Mouse (Mus musculus): ENCODE measurements around the gene Ubqln1.
A peak's percentile ranks its signal among the peaks of the same experiment; 100 is the strongest.

Ubqln1 gene

DNA sequence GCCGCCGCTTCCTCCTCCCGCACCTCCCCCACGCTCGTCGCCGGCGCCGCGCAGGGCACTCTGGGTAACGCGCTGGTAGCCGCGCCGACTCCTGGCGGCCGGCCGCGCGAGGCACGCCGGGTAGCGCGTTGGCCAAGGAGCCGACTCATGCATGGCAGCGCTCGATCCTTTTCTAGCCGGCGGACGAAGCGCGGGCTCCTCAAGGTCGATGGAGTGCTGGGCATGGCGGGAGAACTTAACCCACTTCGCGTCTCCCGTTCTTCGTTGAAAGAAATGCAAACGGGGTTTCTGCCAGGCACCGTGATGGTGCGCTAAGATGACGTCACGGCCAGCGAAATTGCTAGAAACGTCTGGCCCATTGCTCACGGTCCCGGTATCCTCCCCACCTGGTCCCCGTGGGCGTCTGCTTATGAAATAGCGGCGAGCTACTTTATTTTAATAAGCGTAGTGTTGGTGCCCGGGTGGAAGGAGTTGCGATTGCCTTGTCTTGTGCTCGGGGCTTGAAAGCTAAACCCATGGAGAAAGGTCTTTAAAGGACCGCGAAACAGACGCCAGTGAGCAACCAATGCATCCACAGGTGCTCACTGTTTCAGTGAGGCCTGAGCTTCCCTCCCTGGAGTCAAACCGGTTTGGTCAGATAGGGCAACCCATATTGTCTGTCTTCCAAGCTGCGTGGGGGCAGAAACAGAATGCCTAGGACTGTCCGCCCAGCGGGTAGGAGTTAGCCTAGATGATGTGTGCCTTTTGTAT is at the start of gene Ubqln1:
Ubqln1 (minus strand) TSS at position 62 of the 750 bp plus-strand sequence.
- peak; percentile 75 for DNase-seq (ENCODE audit: low read depth, low spot score)

DNA sequence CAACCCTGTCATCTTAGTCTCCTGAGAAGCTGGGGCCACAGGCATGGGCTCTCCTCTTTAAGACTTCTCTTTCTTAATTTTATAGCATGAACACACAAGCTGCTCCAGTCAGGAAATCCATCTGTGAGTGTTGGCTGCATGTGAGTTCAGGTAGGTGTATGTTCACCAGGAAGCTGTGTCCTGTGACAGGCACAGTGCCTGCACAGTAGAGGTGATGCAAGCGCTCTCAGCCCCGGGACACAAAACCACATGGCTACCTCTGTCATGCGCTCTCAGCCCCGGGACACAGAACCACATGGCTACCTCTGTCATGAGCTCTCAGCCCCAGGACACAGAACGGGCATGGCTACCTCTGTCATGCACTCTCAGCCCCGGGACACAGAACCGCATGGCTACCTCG is 48.1 kb upstream of the Ubqln1 start:
- DNase-seq (ENCODE audit: low read depth, low spot score): no peak

DNA sequence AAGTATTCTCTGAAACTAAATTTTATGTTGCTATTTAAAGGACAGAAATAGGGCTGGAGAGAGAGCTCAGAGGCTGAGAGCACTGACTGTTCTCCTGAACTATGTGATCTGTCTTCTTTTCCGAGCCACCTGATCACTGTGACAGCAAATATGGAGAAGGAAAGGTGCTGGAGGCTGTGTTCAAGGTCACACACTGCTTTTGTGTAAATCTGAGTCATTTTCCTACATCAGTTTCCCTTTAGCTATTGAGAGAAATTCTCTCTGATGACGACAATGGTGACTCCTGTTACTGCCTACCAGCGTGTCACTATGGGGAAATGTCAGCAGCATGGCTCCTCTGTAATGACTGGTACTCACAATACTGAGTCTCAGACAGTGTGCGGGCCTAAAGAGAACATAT is 46.2 kb upstream of the Ubqln1 start:
- DNase-seq (ENCODE audit: low read depth, low spot score): no peak

DNA sequence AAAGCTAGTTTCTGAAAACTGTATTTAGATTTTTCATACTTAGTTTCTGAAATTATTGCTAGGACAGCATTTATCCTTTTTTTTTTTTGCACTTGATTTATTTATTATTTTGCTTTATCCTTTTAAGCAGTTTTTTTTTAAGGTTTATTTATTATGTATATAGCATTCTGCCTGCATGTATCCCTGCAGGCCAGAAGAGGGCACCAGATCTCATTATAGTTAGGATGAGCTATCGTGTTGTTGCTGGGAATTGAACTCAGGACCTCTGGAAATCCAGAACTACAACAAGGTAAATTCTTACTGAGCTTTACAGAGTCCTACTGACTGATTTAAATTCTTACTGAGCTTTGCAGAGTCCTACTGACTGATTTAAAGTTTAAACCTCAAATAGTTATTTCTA is 37.8 kb upstream of the Ubqln1 start:
- no peak for DNase-seq (ENCODE audit: low read depth, low spot score)

DNA sequence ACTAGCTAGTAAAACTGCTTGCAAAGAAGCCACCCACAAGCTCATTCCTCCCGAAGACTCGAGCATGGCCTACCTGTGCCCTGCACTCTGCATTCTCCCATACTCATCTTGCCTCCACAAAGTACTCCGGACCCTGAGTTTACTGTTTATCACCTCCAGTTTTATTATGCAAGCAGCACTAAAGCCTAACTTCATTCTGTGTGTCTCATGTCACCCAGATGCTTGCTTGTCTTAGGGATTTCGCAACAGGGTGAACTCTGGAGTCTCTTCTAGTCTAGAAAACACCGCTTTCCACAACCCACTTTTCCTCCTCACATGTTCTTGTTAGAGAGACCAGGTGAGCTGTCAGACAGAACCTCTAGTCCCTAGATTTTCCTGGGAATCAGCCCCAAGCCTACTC is 33.5 kb upstream of the Ubqln1 start:
- DNase-seq (ENCODE audit: low read depth, low spot score): no peak

DNA sequence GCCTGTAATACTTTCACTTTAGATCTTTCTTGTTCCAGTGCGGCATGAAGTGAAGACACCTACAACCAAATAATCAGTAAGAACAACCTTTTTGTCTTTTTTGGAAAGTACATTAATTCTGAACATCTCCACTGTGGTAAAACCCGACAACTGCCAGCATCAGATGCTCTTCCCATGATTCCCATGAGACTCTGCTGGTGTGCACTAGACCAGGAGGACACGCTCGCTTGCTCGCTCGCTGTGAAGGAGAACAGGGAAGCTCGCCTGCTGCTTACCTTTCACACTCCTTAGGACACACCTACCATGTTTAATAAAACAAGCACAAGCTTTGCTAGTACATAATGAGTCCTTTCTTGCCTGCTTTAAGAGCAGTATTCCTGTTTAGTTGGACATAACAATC is 21.1 kb upstream of the Ubqln1 start:
- DNase-seq (ENCODE audit: low read depth, low spot score): no peak

DNA sequence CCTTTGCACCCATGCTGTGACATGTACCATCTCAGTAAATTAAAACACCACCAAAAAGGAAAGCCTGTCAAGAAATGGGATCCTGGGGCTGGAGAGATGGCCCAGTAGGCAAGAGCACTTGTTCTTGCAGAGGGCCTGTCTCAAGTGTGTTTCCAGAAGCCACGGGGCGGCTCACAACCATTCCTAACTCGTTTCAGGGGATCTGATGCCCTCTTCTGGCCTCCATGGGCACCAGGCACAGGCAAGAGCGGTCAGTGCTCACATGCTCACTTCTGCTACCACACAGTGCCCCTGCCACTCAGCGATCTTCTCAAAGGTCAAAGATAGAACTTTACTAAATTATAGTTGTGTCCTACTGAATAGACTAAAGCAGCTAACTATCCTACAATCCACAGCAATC is 17.2 kb upstream of the Ubqln1 start:
- no peak for DNase-seq (ENCODE audit: low read depth, low spot score)

DNA sequence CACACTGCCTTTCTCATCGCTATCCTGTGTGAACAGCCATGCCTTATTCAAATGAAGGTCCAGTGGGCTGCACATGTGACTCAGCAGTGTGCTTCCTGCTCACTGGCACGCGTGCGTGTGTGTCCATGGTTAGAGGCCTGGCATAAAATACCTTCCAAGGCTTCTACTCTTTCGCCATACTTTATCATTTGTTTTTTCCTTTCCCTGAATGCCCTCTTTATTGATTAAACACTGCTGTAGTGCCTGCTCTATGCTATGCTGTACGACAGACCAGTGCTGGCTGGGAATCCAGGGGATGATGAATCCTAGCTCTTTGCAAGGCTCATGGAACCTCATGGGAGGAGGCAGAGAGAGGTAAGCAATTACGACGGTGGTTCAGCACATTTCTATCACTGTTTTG is 16.6 kb upstream of the Ubqln1 start:
- DNase-seq (ENCODE audit: low read depth, low spot score): no peak

DNA sequence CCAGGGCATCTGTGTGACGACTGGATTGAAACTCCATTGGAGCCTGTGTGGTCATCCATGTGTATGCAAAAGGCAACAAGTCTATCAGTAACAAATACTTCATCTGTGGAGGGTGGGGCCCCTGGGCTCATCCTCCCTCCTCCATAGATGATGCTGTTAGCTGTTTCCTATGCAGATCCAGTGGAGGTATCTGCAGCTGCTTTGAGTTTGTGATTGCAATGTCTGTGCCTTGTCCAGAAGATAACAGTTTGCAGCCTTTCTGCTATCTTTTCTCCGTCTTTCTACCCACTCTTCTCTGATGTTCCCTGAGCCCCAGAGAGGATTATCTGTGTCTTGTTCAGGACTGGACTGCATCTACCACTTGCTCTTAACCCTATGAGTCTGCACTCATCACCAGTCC is 13.2 kb upstream of the Ubqln1 start:
- no peak for DNase-seq (ENCODE audit: low read depth, low spot score)

DNA sequence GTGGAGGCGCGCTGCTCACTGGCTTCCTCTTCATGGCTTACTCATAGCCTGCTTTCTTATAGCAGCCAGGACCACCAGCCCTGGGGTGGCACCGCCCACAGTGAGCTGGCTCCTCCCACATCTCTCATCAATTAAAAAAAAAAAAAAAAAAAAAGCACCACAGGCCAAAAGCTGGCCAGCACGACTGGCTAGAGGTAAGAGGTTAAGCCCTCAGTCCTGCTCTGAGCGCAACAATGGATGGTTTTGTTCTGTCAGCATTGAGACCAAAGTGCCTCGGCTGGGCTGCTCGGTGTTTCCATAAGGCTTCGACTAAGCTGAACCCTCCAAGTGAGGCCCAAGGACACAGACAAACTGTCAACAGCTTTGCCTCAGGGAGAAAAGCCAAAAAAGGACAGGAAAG is 10.2 kb upstream of the Ubqln1 start:
- DNase-seq (ENCODE audit: low read depth, low spot score): no peak

DNA sequence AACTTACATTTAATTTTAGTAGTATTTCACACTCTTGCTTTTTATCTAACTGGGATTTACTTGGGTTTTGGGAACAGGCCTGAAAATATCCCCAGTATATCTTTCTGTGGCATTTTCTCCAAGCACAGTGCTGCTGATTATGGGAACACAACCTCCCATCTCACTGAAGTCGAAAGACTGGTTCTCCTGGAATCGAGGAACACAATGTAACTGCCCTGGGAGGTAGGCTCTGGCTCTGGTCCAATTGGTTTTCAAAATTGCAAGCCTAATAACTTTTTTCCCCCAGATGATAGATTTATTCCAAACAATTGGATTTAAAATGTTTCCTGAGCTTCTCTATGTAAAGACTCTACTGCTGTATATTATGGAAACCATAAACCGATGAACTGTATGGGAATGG is 4.8 kb upstream of the Ubqln1 start:
- no peak for DNase-seq (ENCODE audit: low read depth, low spot score)

DNA sequence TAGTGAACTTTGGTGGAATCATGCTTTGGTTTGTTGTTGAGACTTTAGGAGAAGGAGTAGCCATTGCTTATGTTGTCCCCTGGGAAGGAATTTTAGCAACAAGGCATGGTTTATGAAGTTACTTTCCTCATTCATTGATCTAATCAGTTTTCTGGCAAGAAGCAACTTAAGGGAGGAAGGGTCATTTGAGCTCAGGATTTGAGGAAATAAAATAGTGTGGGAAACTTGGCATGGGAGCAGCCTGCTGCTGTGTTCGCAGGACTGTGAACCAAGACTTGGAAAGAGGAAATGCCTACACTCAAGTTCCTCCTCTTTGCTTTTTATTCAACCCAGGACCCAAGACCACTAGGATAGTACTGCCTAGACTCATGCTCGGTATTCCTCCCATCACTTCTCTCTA is 2.1 kb upstream of the Ubqln1 start:
- no peak for DNase-seq (ENCODE audit: low read depth, low spot score)

DNA sequence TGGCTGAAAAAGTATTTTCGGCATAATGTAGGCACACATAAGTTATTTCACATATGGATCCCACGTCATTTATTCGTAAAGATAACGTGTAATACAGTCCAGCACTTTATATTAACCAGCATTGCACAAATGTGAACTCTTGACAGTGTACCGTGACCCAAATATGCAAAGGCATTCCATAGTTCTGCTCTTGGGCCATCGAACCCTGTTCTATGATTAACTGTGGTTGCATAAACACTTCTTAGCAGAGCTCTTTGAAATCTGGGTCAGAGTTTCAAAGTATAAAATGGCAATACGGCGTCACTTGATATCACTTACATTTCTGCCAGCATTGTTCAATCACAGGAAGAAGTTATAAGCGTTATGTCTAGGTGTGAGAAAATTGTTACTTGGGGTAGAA is 942 bp upstream of the Ubqln1 start:
- no peak for DNase-seq (ENCODE audit: low read depth, low spot score)

DNA sequence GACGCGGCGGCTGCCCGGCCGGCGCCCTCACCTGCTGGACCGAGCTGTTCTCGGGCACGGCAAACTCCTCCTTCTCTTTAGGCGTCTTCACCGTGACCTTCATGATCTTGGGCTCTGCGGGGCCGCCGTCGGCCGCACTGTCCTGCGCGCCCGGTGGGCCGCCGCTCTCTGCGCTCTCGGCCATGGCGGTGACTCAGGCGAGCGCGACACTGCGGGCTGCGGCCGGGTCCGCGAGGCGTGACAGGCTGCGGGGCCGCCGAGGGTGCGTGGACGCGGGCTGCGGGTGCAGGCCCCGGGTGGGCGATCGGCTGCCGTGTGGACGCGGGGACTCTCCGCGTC is 231 bp downstream of the Ubqln1 start:
- no peak for DNase-seq (ENCODE audit: low read depth, low spot score)

DNA sequence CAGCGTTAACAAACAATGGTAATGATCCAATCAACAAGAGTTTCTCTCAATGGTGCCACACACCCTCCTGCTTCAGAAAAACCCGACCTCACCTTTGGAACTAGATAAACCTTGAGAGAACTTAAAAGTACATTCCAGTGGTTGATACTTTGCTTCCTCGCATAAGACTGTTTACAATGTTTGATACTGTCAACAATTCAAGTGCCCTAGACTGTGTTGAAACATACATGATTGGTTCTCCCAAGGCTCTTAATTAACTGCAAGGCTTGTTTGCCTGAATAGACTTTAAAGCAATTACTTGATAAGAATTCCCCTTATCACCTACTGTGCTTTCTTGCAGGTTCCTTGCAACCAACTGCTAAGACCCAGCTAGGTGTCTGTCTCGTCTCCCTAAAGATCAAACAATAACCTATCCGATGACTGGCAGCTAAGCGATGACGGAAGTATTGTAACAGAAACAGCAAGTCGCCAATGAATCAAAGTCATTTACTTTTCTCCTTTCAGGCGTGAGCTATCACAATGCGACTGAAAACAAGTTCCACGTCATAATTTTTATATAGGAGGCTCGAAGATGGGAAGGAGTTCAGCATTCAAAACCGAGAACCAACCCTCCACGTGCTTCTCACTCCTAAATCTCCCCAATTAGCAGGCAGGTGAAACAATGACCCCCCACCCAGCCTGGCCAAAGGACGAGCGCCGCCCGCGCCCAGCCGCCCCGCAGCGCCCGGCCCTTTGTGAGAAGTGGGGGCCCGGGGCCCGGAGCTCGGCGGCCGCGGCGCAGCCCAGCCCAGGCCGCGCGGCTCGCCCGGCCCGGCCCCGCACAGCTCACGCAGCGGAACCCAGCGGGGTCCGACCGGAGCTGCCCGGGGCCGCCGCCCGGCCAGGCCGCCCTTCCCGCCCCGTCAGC is 854 bp downstream of the Ubqln1 start:
- no peak for DNase-seq (ENCODE audit: low read depth, low spot score)

DNA sequence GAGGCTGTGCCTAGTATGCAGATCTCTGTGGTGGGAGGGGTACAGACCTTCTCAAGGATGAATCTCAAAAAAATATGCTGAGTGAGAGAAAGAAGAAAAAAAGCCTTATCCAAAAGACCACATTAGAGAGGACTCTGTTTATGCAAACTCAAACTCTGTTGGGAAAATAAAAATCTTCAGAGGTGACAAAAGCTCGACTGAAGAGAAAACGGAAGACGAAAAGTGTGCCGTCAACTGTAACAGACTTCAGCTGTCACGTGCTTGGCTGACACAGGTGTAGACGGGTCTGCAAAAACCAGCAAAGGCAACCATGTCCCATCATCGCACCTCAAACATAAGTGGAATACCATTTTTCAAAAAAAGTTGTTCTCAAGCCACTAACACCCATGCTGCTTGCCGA is 1.7 kb downstream of the Ubqln1 start:
- no peak for DNase-seq (ENCODE audit: low read depth, low spot score)

DNA sequence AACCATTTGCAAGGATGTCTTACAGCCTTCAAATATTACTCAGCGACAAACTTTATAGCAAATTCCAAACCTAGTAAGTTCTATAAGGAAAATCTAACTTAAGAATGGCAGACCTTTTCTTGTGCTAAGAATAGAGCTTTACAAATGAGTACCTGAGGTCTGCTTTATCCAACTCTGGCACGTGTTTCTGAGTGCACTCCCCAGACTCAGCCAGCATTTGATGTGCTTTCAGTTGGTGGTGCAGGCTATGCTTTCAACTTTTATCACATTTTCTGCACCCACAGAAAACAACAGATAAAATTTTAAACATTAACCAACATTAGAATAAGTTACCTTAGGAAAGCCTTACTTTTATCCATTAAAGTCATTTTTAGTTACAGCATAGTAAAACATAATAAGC is 2.9 kb downstream of the Ubqln1 start:
- no peak for DNase-seq (ENCODE audit: low read depth, low spot score)

DNA sequence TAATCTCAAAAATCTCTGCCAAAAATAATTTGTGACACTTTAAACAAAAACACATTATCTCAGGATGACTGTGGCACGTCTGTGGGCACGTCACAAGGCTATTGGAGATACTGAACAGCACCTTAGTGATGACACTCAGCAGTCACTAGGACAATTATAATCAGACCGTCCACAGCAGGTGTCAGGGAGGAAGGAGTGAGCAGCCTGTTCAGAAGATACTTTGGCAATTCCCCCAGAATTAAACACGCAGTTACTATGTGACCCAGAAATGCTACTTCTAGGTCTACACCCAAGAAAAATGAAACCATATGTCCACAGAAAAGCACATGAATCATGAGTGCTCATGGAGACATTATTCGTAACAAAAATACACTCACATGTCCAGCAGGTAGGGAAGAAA is 5.0 kb downstream of the Ubqln1 start:
- DNase-seq (ENCODE audit: low read depth, low spot score): no peak

DNA sequence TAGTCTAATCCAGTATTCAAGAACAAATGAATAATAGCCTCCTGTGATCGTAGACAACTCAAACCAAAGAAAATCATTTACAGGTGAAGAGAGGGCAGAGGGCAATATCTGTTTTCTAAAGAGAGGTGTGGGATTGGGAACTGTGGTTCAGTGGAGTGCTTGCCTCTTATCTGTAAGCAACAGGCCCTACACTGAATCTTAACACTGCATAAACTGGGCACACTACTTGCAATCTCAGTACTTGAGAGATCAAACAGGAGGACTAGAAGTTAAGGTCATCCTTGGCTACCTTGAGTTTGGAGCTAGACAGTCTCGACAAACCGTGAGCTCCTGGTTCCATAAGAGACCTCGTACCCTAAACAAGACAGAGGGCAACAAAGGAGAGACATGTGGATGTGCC is 9.4 kb downstream of the Ubqln1 start:
- DNase-seq (ENCODE audit: low read depth, low spot score): no peak

DNA sequence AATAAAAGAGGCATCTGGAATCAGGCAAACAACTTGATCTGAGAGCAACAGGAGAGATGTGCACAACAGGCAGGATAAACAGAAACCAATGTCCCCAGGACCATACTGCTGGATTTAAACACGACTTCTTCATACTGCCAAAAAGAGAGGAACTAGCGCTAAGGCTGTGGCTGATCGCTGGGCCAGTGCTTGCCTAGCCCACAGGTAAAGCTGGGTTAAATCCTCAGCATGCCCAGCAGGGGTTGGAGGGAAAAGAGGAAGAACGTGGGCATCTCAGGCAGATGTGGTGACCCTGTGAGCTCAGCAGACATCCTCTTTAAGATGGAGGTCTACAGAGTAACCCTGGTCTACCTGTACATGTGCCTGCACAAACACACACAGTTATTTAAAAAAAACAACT is 10.5 kb downstream of the Ubqln1 start:
- no peak for DNase-seq (ENCODE audit: low read depth, low spot score)

DNA sequence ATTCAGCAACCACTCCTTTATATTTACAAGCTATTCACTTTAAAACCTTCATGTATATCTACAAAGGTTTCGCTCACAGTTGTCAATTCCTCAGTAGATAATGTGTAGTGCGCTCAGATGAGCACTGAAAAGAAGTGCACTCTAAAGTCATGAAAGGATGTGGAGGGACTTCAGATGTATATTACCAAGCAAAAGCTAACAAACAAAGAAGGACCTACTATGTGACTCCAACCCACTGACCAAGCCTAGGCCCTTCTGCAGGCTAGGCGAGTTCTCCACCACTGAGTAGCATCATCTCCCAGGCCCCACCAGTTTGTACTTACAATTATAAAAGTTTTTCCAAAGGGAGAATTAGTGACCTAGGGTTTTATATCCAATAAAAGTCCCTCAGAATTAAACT is 11.3 kb downstream of the Ubqln1 start:
- no peak for DNase-seq (ENCODE audit: low read depth, low spot score)

DNA sequence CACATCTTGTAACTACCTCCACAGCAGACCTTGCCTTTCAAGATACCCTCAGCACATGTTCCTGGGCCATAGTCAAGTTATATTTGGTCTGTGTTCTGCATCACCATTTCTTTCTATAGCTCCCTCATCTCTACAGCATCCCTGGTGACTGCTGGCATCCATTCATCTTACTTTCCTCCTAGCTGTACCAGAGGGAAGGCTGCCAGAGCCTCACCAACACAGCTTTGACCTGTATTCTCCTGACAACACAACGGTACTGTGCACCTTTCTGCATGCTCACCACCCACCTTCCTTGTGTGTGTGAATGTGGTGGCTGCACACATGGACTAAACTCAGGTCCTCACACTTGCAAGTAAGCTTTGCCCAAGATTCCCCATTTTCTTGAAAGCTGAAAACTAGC is 12.6 kb downstream of the Ubqln1 start:
- DNase-seq (ENCODE audit: low read depth, low spot score): no peak

DNA sequence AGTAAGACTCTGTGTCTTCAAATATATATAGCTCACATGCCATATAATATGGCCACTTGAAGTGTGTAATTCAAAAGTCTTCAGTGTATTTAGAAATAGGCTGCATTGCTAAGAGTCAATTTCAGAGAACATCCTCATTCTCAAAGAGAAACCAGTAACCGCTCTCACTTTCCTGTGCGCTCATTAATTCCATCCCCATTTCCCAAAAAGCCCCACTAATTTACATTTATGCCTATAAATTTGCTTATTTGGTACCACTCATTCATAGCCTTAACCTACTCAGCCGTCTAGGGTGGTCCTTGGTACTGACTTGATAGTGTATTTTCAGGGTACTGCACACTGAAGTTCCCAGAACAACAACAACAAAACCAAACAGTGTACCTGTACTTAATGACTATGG is 13.5 kb downstream of the Ubqln1 start:
- no peak for DNase-seq (ENCODE audit: low read depth, low spot score)

All from brain, embryonic 18.5 days (tissue).